Mouse (Mus musculus) natural killer cell, adult 2 months (primary cell): Measurements from ENCODE around the gene Fzd9.

ENCODE experiments used
- DNase-seq, 2 experiments: peaks; one replicate each; pipeline ENCODE4 v3.0.0; 2022; ENCODE audit warnings: low spot score in 2 of 2

The Fzd9 gene

GRCm38 (mm10) chr5:135251079-135251454 lies at the start of gene Fzd9:
Gene Fzd9 (minus strand): TSS chr5:135251230.
- peak; percentile 49 to 79 for DNase-seq

GRCm38 (mm10) chr5:135292001-135292400 lies 41.0 kb upstream of the Fzd9 start:
- no peak for DNase-seq

- DNase-seq, result no peak
Observed at GRCm38 (mm10) chr5:135291193-135291592, 40.2 kb upstream of the Fzd9 start.

- DNase-seq, result no peak
Observed at GRCm38 (mm10) chr5:135290703-135291102, 39.7 kb upstream of the Fzd9 start.

GRCm38 (mm10) chr5:135286926-135287325 lies 35.9 kb upstream of the Fzd9 start:
- DNase-seq, result no peak

- DNase-seq, result peak; percentile 17 to 57
Observed at GRCm38 (mm10) chr5:135286185-135286584, 35.2 kb upstream of the Fzd9 start.

- no peak for DNase-seq
Observed at GRCm38 (mm10) chr5:135285211-135285610, 34.2 kb upstream of the Fzd9 start.

- no peak for DNase-seq
Observed at GRCm38 (mm10) chr5:135280226-135280625, 29.2 kb upstream of the Fzd9 start.

- no peak for DNase-seq
Observed at GRCm38 (mm10) chr5:135276597-135276996, 25.6 kb upstream of the Fzd9 start.

GRCm38 (mm10) chr5:135274663-135275396 lies 23.8 kb upstream of the Fzd9 start:
- no peak for DNase-seq

- DNase-seq, result no peak
Observed at GRCm38 (mm10) chr5:135271563-135272165, 20.6 kb upstream of the Fzd9 start.

GRCm38 (mm10) chr5:135270361-135270760 lies 19.3 kb upstream of the Fzd9 start:
- DNase-seq, result no peak

GRCm38 (mm10) chr5:135269451-135269850 lies 18.4 kb upstream of the Fzd9 start:
- no peak for DNase-seq

GRCm38 (mm10) chr5:135264548-135264947 lies 13.5 kb upstream of the Fzd9 start:
- no peak for DNase-seq

- DNase-seq, result no peak
Observed at GRCm38 (mm10) chr5:135263866-135264503, 13.0 kb upstream of the Fzd9 start.

GRCm38 (mm10) chr5:135258280-135259150 lies 7.5 kb upstream of the Fzd9 start:
- no peak for DNase-seq

GRCm38 (mm10) chr5:135257559-135257958 lies 6.5 kb upstream of the Fzd9 start:
- DNase-seq, result no peak

- DNase-seq, result no peak
Observed at GRCm38 (mm10) chr5:135256166-135256565, 5.1 kb upstream of the Fzd9 start.

- no peak for DNase-seq
Observed at GRCm38 (mm10) chr5:135253741-135254401, 2.8 kb upstream of the Fzd9 start.

GRCm38 (mm10) chr5:135250186-135251078 lies 598 bp downstream of the Fzd9 start:
- DNase-seq, result peak in 1 of 2 experiments; percentile 7
